Mouse (Mus musculus) intestine, embryonic 16.5 days (tissue): ENCODE results near the gene Hsd17b3. TPM values are rescaled to one million over a fixed set of nuclear protein-coding genes. Genes with fewer than 3 reads are reported as not detected.

ENCODE experiments used
- ATAC-seq: fragments of 200-750 bp; cut with Nextera tagmentation; 2 replicates; pipeline ENCODE4 v1.8.0; 2017; ENCODE audit warnings: moderate TSS enrichment, moderate library complexity
- H3K27ac ChIP-seq: fragments of 300-500 bp; sonication (generic); 2 replicates; pipeline ENCODE4 v1.5.1; 2014; ENCODE audit warnings: mild to moderate bottlenecking, low read length
- H3K27me3 ChIP-seq: fragments of 300-500 bp; sonication (generic); replicated peaks from 2 replicates; pipeline ENCODE4 v1.6.1; 2014; ENCODE audit warnings: low read length, control low read depth, mixed read lengths; ENCODE audit not compliant: control insufficient read depth, insufficient read depth
- H3K36me3 ChIP-seq: fragments of 300-500 bp; sonication (generic); 2 replicates; pipeline ENCODE4 v1.6.1; 2014; ENCODE audit warnings: low read length, control low read depth; ENCODE audit not compliant: control insufficient read depth, insufficient read depth
- H3K4me1 ChIP-seq: fragments of 300-500 bp; sonication (generic); 2 replicates; pipeline ENCODE4 v1.6.1; 2014; ENCODE audit warnings: low read length, control low read depth, mixed read lengths; ENCODE audit not compliant: control insufficient read depth, insufficient read depth
- H3K4me2 ChIP-seq: fragments of 300-500 bp; sonication (generic); 2 replicates; pipeline ENCODE4 v1.6.1; 2014; ENCODE audit warnings: low read depth, low read length, control low read depth
- H3K4me3 ChIP-seq: fragments of 300-500 bp; sonication (generic); 2 replicates; pipeline ENCODE4 v1.5.1; 2014; ENCODE audit warnings: mild to moderate bottlenecking, low read length
- H3K9ac ChIP-seq: fragments of 300-500 bp; sonication (generic); 2 replicates; pipeline ENCODE4 v1.6.1; 2014; ENCODE audit warnings: low read depth, low read length
- H3K9me3 ChIP-seq: fragments of 300-500 bp; sonication (generic); 2 replicates; pipeline ENCODE4 v1.6.1; 2016; ENCODE audit warnings: low read length, control low read depth; ENCODE audit not compliant: control insufficient read depth
- WGBS: fragments of 180-500 bp; shearing (Covaris S2); extraction: QIAGEN DNeasy Blood & Tissue Kit; methylation state at CpG from one replicate; pipeline ENCODE4 v1.1.7; 2014; 5-methylcytosine and 5-hydroxymethylcytosine counted together
- polyA plus RNA-seq: library from polyadenylated mRNA; unstranded; fragments of >200 nt; fragmentation: Nextera tagmentation; extraction: Ambion mirVana; gene quantifications from 2 replicates; pipeline ENCODE4 v1.2.1, GENCODE M21; 2015

Hsd17b3 gene
- polyA plus RNA-seq, 1 experiment from 2014 or later: not detected

DNA sequence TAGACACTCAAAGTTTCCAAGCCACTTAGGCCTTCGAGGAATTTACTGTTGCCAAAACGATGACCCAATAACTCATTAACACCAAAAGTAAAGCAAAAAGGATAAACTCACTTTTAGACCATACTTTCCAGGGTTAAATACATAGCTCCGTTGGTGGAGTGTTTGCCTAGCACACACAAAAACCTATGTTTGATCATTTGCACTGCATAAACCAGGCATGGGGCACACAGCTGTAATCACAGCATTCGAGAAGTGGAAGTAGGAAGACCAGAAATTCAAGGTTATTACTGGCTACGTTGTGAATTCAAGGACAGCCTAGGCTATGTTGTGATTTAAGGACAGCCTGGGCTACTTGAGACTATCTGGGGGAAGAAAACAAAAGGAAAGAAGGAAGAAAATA lies 1.2 kb upstream of the Hsd17b3 start:
- Histone ChIP-seq H3K36me3 (no peaks in the 10 kb centered on the region), H3K27me3 (no peaks in the 10 kb centered on the region), H3K4me1 (no peaks in the 10 kb centered on the region; the same call in 1 of the 2 replicates), H3K9me3 (no peaks in the 10 kb centered on the region), H3K27ac (no peak overlapping the region), H3K4me3 (no peak overlapping the region), H3K4me2 (no peak overlapping the region), H3K9ac (no peak overlapping the region)
- ATAC-seq: no peak
- WGBS: 61% methylated on average over 5 of the region's 5 CpGs

DNA sequence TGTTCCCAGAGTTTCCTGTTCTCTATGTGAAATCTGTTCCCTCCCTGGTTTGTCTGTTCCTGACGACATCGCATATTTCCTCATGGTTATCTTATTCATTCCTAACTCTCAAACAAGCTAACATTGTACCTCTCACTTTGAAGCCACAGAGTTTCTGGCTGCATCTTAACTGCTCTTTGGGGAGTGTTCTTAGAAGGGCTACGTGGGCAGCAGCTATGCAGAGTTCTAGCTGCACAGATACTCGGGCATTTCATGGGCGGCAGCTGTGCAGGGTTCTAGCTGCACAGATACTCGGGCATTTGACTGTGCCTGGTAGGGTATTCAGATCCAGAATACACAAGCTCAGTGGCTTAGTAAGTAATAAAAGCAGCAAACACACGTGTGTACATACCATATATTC lies 973 bp downstream of the Hsd17b3 start:
- Histone ChIP-seq H3K27ac (no peak overlapping the region), H3K36me3 (no peaks in the 10 kb centered on the region), H3K4me3 (no peak overlapping the region), H3K9me3 (no peaks in the 10 kb centered on the region), H3K27me3 (no peaks in the 10 kb centered on the region), H3K4me1 (no peaks in the 10 kb centered on the region; the same call in 1 of the 2 replicates), H3K9ac (no peak overlapping the region), H3K4me2 (no peak overlapping the region)
- WGBS: 77% methylated on average over 7 of the region's 7 CpGs
- ATAC-seq: no peak

DNA sequence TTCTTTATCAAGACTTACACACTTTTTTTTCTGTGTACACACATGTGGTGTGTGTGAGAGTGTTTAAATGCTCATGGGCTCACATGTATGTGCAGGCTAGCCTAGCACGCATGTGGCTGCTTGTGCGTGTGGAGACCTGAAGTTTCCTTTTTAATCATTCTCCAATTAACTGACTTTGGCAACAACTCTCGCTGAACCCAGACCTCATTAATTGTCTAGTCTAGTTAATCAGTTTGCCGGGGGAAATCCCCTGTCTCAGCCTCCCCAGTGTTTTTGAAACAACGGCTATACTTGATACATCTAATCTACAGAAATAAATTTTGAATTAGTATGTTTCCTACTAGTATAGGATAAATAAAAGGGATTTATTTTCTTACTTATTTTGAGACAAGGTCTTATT lies 3.0 kb downstream of the Hsd17b3 start:
- H3K4me2 ChIP-seq: no peak overlapping the region
- H3K9me3 ChIP-seq: no peaks in the 10 kb centered on the region
- 88% methylated on average over 5 of the region's 5 CpGs for WGBS
- no peaks in the 10 kb centered on the region for H3K4me1 ChIP-seq
- H3K36me3 ChIP-seq: no peaks in the 10 kb centered on the region
- no peak for ATAC-seq
- no peak overlapping the region for H3K9ac ChIP-seq
- H3K27me3 ChIP-seq: no peaks in the 10 kb centered on the region
- no peak overlapping the region for H3K4me3 ChIP-seq
- H3K27ac ChIP-seq: no peak overlapping the region

DNA sequence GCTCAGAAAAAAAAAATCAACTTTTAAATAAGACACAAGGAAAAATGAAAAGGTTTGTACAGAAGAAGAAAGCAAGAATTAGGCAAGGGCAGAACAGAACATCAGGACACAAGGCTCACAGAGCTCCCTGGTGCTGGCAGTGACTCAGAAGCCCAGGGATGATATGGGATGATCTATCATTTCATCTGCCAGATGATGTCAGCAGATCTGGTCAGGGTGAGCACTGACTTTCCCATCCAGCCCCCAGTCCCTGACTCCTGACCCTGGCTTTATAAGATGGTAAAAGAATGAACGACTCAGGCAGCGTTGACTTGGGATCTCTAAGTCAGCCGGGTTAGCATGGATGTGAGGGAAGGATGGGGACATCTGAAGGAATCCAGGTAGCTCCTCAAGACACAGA lies 5.7 kb downstream of the Hsd17b3 start:
- H3K4me1 ChIP-seq: no peaks in the 10 kb centered on the region
- no peak overlapping the region for H3K4me2 ChIP-seq
- no peak for ATAC-seq
- no peak overlapping the region for H3K4me3 ChIP-seq
- no peak overlapping the region for H3K27ac ChIP-seq
- no peaks in the 10 kb centered on the region for H3K36me3 ChIP-seq
- 83% methylated on average over 3 of the region's 3 CpGs for WGBS
- H3K27me3 ChIP-seq: no peaks in the 10 kb centered on the region
- H3K9ac ChIP-seq: no peak overlapping the region
- H3K9me3 ChIP-seq: no peaks in the 10 kb centered on the region

DNA sequence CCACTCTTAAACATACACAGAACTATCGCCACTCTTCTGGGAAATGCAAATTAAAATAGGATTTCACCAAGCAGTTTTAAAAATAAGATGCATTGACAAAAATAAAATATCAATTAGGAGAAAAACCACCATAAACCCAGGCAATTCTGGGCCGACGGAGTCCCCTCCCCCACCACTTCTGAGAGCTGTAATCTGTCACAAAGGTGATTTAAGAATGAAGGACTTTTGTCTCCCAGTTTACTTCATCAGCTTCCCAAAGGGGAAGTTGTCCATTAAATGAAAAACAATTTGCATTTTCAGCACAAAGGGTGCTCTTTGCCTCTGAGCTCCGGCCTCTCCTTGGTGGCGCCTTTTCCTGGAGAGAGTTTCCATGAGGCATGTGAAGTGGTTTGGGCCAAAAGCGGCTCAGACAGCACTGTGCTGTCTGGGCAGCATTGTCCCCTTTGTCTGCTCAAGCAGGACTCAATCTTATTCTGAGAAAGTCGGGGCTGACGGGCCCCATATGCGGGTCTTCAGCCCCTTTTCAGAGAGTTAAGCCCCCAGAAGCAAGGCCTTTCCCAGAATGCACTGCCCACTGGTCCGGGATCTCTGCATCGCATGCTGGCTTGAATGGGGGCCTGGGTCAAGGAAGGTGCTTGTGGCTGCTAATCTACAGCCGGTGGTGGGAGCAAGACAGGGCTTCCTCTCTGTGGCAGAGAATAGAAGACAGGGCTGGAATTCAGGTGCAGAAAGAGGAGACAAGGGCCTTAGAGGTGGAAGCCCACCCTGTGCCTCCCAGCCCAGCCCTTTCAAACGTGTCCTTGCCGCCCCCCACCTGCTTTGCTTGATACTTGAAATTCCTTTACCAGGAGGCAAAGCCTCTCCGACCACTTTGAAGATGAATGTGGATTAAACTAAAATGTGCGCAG lies 7.8 kb downstream of the Hsd17b3 start:
- H3K9ac ChIP-seq: no peak overlapping the region
- H3K27ac ChIP-seq: no peak overlapping the region
- H3K27me3 ChIP-seq: no peaks in the 10 kb centered on the region
- no peaks in the 10 kb centered on the region for H3K36me3 ChIP-seq
- H3K4me2 ChIP-seq: no peak overlapping the region
- no peaks in the 10 kb centered on the region for H3K4me1 ChIP-seq
- WGBS: 50% methylated on average over 16 of the region's 16 CpGs
- ATAC-seq: no peak
- H3K9me3 ChIP-seq: no peaks in the 10 kb centered on the region
- H3K4me3 ChIP-seq: no peak overlapping the region

DNA sequence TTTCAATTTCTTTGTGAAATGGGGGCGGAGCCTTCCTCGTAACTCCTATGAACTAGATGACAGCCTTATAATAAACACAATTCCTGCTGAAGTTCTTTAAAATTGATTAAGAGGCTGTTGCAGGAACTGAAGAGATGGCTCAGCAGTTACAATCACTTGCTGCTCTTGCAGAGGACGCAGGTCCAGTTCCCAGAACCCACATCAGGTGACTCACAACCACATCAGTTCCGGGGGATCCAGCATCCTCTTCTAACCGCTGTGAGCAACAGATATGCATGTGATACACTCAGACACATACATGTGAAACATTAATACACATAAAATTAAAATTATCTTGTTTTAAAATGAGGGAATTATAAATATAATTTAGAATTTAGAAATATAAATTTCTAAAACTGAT lies 11.4 kb downstream of the Hsd17b3 start:
- Histone ChIP-seq H3K9me3 (no peaks in the 10 kb centered on the region), H3K4me2 (no peak overlapping the region), H3K4me1 (no peaks in the 10 kb centered on the region), H3K4me3 (no peak overlapping the region), H3K27ac (no peak overlapping the region), H3K36me3 (no peaks in the 10 kb centered on the region), H3K9ac (no peak overlapping the region), H3K27me3 (no peaks in the 10 kb centered on the region)
- WGBS: 83% methylated on average over 5 of the region's 5 CpGs
- ATAC-seq: no peak

DNA sequence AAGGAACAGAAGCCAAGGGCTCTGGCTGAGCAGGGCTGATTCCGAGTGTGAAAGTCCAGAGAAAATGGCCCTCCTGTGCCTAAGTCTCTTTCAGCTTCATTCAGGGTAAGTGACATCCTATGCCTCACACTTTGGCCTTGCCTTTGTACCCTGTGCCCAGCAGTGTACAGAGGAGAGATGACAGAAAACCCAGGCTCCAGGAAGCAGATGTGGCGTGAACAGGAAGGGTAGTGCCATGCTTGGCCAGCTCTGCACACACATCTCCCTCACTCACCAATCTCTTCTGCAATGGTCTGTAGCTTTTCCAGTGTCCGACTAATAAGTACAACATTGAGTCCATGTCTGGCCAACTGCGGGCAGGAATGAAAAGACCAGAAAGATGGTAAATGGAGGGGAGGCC lies 13.0 kb downstream of the Hsd17b3 start:
- ATAC-seq: no peak
- WGBS: 84% methylated on average over 4 of the region's 4 CpGs
- H3K4me3 ChIP-seq: no peak overlapping the region
- no peak overlapping the region for H3K27ac ChIP-seq
- no peaks in the 10 kb centered on the region for H3K4me1 ChIP-seq
- no peaks in the 10 kb centered on the region for H3K9me3 ChIP-seq
- H3K9ac ChIP-seq: no peak overlapping the region
- H3K36me3 ChIP-seq: no peaks in the 10 kb centered on the region
- H3K4me2 ChIP-seq: no peak overlapping the region
- no peaks in the 10 kb centered on the region for H3K27me3 ChIP-seq

DNA sequence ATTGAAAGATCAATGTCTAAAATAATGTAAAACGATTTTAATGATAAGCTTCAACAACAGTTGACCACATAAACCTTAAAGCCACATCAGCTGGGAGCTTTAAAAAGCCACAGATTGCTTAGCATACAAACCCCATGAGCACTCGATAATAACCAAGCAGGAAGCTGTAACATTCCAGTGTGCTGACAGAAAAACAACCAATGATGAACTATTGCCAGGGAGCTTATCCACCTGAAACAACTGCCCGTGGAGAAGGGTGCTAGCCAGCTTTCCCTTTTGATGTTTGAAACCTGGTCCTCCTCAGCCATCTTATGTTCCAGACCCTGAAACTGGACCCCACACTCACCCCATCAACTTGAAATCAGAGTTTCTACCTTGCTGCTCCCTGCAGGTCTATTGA lies 22.4 kb downstream of the Hsd17b3 start:
- no peak overlapping the region for H3K9ac ChIP-seq
- no peak overlapping the region for H3K4me2 ChIP-seq
- H3K36me3 ChIP-seq: no peaks in the 10 kb centered on the region
- 27% methylated on average over 3 of the region's 3 CpGs for WGBS
- H3K4me3 ChIP-seq: no peak overlapping the region
- H3K27ac ChIP-seq: no peak overlapping the region
- ATAC-seq: no peak
- no peaks in the 10 kb centered on the region for H3K9me3 ChIP-seq
- H3K27me3 ChIP-seq: no peaks in the 10 kb centered on the region
- no peaks in the 10 kb centered on the region for H3K4me1 ChIP-seq

DNA sequence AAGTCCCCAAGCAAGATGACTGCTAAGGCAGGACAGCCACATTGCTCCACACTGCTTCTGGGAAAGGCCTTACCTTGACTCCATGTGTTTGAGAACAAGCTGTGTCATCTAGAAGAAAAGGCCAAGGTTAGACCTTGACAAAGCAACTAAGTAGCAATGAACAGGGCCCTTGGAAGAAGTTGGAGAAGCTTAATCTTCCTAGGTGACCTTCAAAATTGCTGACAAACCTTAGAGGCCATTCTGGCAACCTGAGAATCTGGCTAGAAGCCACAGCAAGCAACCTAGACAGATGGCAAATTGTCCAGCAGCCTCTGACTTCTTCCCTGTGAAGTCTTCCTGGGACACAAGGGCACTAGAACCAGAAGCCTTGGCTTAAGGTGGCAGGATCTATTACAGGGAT lies 24.8 kb downstream of the Hsd17b3 start:
- Histone ChIP-seq H3K27ac (no peak overlapping the region), H3K27me3 (no peaks in the 10 kb centered on the region), H3K36me3 (no peaks in the 10 kb centered on the region), H3K4me2 (no peak overlapping the region), H3K4me1 (no peaks in the 10 kb centered on the region), H3K9me3 (no peaks in the 10 kb centered on the region), H3K4me3 (no peak overlapping the region), H3K9ac (no peak overlapping the region)
- no peak for ATAC-seq
